Mouse (Mus musculus): ENCODE measurements at regions not wholly inside any gene's neighbourhood (a gene's known extent, or its start where the extent isn't known, plus 50 kb on each side); places are given as distances from the start of the nearest gene placed in this dataset.

DNA sequence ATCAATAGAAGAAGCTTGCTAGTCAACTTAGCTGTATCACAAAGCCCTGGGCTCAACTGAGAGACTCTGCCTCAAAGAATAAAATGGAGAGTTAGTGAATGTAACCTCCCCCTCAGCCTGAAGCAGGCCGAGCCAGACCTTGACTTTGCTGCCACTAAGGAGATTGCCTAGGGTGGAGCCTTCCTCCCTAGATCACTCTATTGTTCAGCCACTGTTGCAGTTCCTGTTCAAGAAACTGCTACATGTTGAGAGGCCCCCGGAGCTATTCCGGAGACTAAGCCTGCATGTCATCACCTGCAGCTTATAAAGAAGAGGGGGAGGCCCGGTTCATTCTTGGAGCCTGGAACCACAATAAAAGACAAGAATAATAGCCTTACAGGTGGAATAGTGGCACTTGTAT is 257.9 kb downstream of the Adgrg6 start:
- no peaks in the 10 kb centered on the region for H3K36me3 ChIP-seq (ENCODE audit: control insufficient read depth, insufficient read depth)
- H3K4me3 ChIP-seq (ENCODE audit: insufficient read depth, poor library complexity, severe bottlenecking) = no peak overlapping the region
- no peak overlapping the region for H3ac ChIP-seq (ENCODE audit: control insufficient read depth, insufficient read length, low read depth)
- H3K79me2 ChIP-seq (ENCODE audit: control insufficient read depth, insufficient read depth) = no peaks in the 10 kb centered on the region
- H3K27me3 ChIP-seq (ENCODE audit: control insufficient read depth, insufficient read depth, insufficient read length) = no peaks in the 10 kb centered on the region
- no peaks in the 10 kb centered on the region for H3K79me3 ChIP-seq (ENCODE audit: low read depth)
- TF ChIP-seq MAX (IDR thresholded peaks at IDR 0.05) (no peak), MYOG (IDR thresholded peaks at IDR 0.05; ENCODE audit: control insufficient read depth, extremely low read depth, insufficient read length) (no peak), CTCF (IDR thresholded peaks at IDR 0.05; ENCODE audit: control insufficient read depth, insufficient read depth, insufficient read length) (no peak), CEBPB (IDR thresholded peaks at IDR 0.05; ENCODE audit: low read depth) (no peak), MYOD1 (IDR thresholded peaks at IDR 0.05; ENCODE audit: control insufficient read depth, insufficient read length, low read depth) (no peak), FOSL1 (IDR thresholded peaks at IDR 0.05; ENCODE audit: insufficient read depth, low read length, poor library complexity, severe bottlenecking) (no peak), USF1 (IDR thresholded peaks at IDR 0.05; ENCODE audit: low read depth) (no peak)

DNA sequence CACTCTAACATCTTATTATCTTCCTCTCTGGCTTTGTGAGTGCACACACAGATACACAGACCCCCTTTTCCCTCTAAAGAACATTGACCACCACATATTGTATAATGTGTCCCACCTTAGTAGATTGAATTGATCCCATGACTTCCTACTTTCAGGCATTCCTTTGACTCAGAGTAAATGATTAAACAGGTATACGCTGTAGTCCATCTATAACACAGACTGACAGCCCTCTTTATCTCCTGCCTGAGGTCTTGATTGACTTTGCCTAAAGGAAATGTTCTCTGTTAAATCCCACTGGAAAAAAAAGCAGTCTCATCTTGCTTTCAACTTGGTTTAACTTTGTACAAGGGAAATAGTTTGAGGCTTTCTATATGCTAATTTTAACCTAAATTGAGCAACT is 268.8 kb downstream of the Adgrg6 start:
- TF ChIP-seq MAX (IDR thresholded peaks at IDR 0.05) = no peak
- no peak for TF ChIP-seq USF1 (IDR thresholded peaks at IDR 0.05; ENCODE audit: low read depth)
- no peak for TF ChIP-seq FOSL1 (IDR thresholded peaks at IDR 0.05; ENCODE audit: insufficient read depth, low read length, poor library complexity, severe bottlenecking)
- no peak for TF ChIP-seq MYOG (IDR thresholded peaks at IDR 0.05; ENCODE audit: control insufficient read depth, extremely low read depth, insufficient read length)
- no peak for TF ChIP-seq MYOD1 (IDR thresholded peaks at IDR 0.05; ENCODE audit: control insufficient read depth, insufficient read length, low read depth)
- TF ChIP-seq CEBPB (IDR thresholded peaks at IDR 0.05; ENCODE audit: low read depth) = no peak
- no peak for TF ChIP-seq CTCF (IDR thresholded peaks at IDR 0.05; ENCODE audit: control insufficient read depth, insufficient read depth, insufficient read length)
- no peaks in the 10 kb centered on the region for H3K79me3 ChIP-seq (ENCODE audit: low read depth)
- no peaks in the 10 kb centered on the region for H3K36me3 ChIP-seq (ENCODE audit: control insufficient read depth, insufficient read depth)
- H3ac ChIP-seq (ENCODE audit: control insufficient read depth, insufficient read length, low read depth) = no peak overlapping the region
- no peak overlapping the region for H3K4me3 ChIP-seq (ENCODE audit: insufficient read depth, poor library complexity, severe bottlenecking)
- peaks cover 3% of the 10 kb centered on the region for H3K27me3 ChIP-seq (ENCODE audit: control insufficient read depth, insufficient read depth, insufficient read length)
- H3K79me2 ChIP-seq (ENCODE audit: control insufficient read depth, insufficient read depth) = no peaks in the 10 kb centered on the region

DNA sequence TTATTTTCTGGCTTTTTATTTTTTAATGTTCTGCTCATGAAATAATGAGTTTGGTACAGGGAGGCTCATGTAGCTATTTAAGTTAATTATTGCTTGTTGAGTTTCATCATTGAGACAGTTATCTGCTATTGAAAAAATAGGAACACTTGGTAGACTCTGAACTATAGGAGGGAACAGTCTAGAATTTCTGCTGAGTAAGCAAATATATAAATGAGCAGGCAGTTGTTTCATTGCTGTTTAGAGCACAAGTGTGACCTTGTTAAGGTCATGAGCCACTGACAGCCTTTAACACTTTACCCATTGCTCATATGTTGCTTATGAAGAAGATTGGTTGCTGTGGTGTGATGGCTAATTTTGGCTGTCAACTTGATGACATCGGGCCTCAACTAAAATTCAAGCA is 270.0 kb downstream of the Adgrg6 start:
- H3K4me3 ChIP-seq (ENCODE audit: insufficient read depth, poor library complexity, severe bottlenecking) = no peak overlapping the region
- no peak overlapping the region for H3ac ChIP-seq (ENCODE audit: control insufficient read depth, insufficient read length, low read depth)
- H3K27me3 ChIP-seq (ENCODE audit: control insufficient read depth, insufficient read depth, insufficient read length) = peaks cover 4% of the 10 kb centered on the region
- no peaks in the 10 kb centered on the region for H3K79me2 ChIP-seq (ENCODE audit: control insufficient read depth, insufficient read depth)
- H3K79me3 ChIP-seq (ENCODE audit: low read depth) = no peaks in the 10 kb centered on the region
- no peak for TF ChIP-seq FOSL1 (IDR thresholded peaks at IDR 0.05; ENCODE audit: insufficient read depth, low read length, poor library complexity, severe bottlenecking)
- no peak for TF ChIP-seq MYOD1 (IDR thresholded peaks at IDR 0.05; ENCODE audit: control insufficient read depth, insufficient read length, low read depth)
- TF ChIP-seq USF1 (IDR thresholded peaks at IDR 0.05; ENCODE audit: low read depth) = no peak
- TF ChIP-seq MYOG (IDR thresholded peaks at IDR 0.05; ENCODE audit: control insufficient read depth, extremely low read depth, insufficient read length) = no peak
- TF ChIP-seq MAX (IDR thresholded peaks at IDR 0.05) = no peak
- no peak for TF ChIP-seq CTCF (IDR thresholded peaks at IDR 0.05; ENCODE audit: control insufficient read depth, insufficient read depth, insufficient read length)
- TF ChIP-seq CEBPB (IDR thresholded peaks at IDR 0.05; ENCODE audit: low read depth) = no peak
- H3K36me3 ChIP-seq (ENCODE audit: control insufficient read depth, insufficient read depth) = no peaks in the 10 kb centered on the region

DNA sequence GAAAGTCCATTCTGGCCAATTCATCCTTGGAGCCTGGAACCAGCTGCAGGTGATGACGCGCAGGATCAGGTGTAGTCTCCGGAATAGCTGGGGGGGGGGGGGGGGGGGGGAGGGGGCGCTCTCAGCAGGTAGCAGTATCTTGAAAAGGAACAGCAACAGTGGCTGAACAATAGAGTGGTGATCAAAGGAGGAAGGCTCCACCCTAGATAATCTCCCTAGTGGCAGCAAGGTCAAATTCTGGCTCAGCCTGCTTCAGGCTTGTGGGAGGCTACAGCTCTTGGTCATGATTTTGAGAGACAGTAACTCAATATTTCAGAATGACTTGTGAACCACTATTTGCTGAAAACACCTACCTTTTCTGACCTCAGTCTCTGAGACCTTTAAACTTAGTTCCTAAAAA is 275.5 kb downstream of the Adgrg6 start:
- Histone ChIP-seq H3K27me3 (ENCODE audit: control insufficient read depth, insufficient read depth, insufficient read length) (peaks cover 9% of the 10 kb centered on the region), H3K79me2 (ENCODE audit: control insufficient read depth, insufficient read depth) (no peaks in the 10 kb centered on the region), H3K79me3 (ENCODE audit: low read depth) (no peaks in the 10 kb centered on the region), H3K4me3 (ENCODE audit: insufficient read depth, poor library complexity, severe bottlenecking) (no peak overlapping the region), H3K36me3 (ENCODE audit: control insufficient read depth, insufficient read depth) (no peaks in the 10 kb centered on the region), H3ac (ENCODE audit: control insufficient read depth, insufficient read length, low read depth) (no peak overlapping the region)
- no peak for TF ChIP-seq MYOD1 (IDR thresholded peaks at IDR 0.05; ENCODE audit: control insufficient read depth, insufficient read length, low read depth)
- no peak for TF ChIP-seq USF1 (IDR thresholded peaks at IDR 0.05; ENCODE audit: low read depth)
- no peak for TF ChIP-seq MAX (IDR thresholded peaks at IDR 0.05)
- no peak for TF ChIP-seq MYOG (IDR thresholded peaks at IDR 0.05; ENCODE audit: control insufficient read depth, extremely low read depth, insufficient read length)
- no peak for TF ChIP-seq FOSL1 (IDR thresholded peaks at IDR 0.05; ENCODE audit: insufficient read depth, low read length, poor library complexity, severe bottlenecking)
- TF ChIP-seq CTCF (IDR thresholded peaks at IDR 0.05; ENCODE audit: control insufficient read depth, insufficient read depth, insufficient read length) = no peak
- TF ChIP-seq CEBPB (IDR thresholded peaks at IDR 0.05; ENCODE audit: low read depth) = no peak

DNA sequence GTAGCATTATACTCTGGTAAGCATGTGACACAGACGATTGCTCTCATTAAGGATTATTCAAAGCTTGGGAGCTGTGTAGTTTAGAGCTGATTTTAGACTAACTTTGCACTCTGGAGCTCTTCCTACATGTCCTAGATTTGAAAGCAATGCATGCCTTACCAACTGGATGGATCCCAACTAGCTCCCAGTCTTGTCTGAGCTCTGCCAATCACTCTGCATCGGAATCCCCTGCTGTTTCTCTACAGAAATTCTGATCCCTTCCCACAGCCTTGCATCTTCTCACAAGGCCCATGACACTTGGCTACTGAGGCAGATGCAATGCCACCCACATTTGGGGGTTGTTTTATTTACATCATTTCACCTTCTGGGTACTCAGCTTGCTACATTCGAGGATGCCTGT is 277.8 kb downstream of the Adgrg6 start:
- no peaks in the 10 kb centered on the region for H3K79me3 ChIP-seq (ENCODE audit: low read depth)

DNA sequence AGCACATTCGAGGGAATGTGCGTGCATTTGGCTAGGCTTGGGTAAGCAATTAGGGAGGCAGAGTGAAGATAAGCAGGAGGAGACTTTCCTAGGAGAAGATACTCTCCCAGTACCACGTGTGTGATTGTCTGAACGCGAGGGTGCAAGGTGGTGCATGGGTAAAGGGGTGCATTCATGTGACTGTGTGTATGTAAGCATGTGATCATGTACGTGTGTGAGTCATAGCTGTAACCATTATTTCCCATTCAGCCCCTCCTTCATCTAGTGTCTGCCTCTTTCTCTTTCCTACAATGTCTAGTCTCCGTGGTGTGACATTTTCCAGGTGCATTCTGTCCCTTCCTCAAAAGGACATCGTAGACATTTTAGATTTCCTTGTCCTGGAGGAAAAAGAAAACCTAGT is 273.8 kb downstream of the Hivep2 start:
- peaks cover 5% of the 10 kb centered on the region for H3K27me3 ChIP-seq (ENCODE audit: control insufficient read depth, insufficient read depth, insufficient read length)
- H3K4me3 ChIP-seq (ENCODE audit: insufficient read depth, poor library complexity, severe bottlenecking) = no peak overlapping the region
- no peaks in the 10 kb centered on the region for H3K79me3 ChIP-seq (ENCODE audit: low read depth)
- no peaks in the 10 kb centered on the region for H3K79me2 ChIP-seq (ENCODE audit: control insufficient read depth, insufficient read depth)
- TF ChIP-seq FOSL1 (IDR thresholded peaks at IDR 0.05; ENCODE audit: insufficient read depth, low read length, poor library complexity, severe bottlenecking) = no peak
- no peak for TF ChIP-seq MAX (IDR thresholded peaks at IDR 0.05)
- TF ChIP-seq CEBPB (IDR thresholded peaks at IDR 0.05; ENCODE audit: low read depth) = no peak
- no peak for TF ChIP-seq MYOG (IDR thresholded peaks at IDR 0.05; ENCODE audit: control insufficient read depth, extremely low read depth, insufficient read length)
- no peak for TF ChIP-seq MYOD1 (IDR thresholded peaks at IDR 0.05; ENCODE audit: control insufficient read depth, insufficient read length, low read depth)
- no peak for TF ChIP-seq CTCF (IDR thresholded peaks at IDR 0.05; ENCODE audit: control insufficient read depth, insufficient read depth, insufficient read length)
- no peak for TF ChIP-seq USF1 (IDR thresholded peaks at IDR 0.05; ENCODE audit: low read depth)
- no peaks in the 10 kb centered on the region for H3K36me3 ChIP-seq (ENCODE audit: control insufficient read depth, insufficient read depth)
- no peak overlapping the region for H3ac ChIP-seq (ENCODE audit: control insufficient read depth, insufficient read length, low read depth)

More for the DNA sequence above, 277.8 kb downstream of the Adgrg6 start:
- Histone ChIP-seq H3K79me2 (ENCODE audit: control insufficient read depth, insufficient read depth) (no peaks in the 10 kb centered on the region), H3K27me3 (ENCODE audit: control insufficient read depth, insufficient read depth, insufficient read length) (peaks cover 6% of the 10 kb centered on the region), H3K4me3 (ENCODE audit: insufficient read depth, poor library complexity, severe bottlenecking) (no peak overlapping the region), H3K36me3 (ENCODE audit: control insufficient read depth, insufficient read depth) (no peaks in the 10 kb centered on the region), H3ac (ENCODE audit: control insufficient read depth, insufficient read length, low read depth) (no peak overlapping the region)
- TF ChIP-seq MYOG (IDR thresholded peaks at IDR 0.05; ENCODE audit: control insufficient read depth, extremely low read depth, insufficient read length) (no peak), MYOD1 (IDR thresholded peaks at IDR 0.05; ENCODE audit: control insufficient read depth, insufficient read length, low read depth) (no peak), MAX (IDR thresholded peaks at IDR 0.05) (no peak), FOSL1 (IDR thresholded peaks at IDR 0.05; ENCODE audit: insufficient read depth, low read length, poor library complexity, severe bottlenecking) (no peak), USF1 (IDR thresholded peaks at IDR 0.05; ENCODE audit: low read depth) (no peak), CEBPB (IDR thresholded peaks at IDR 0.05; ENCODE audit: low read depth) (no peak), CTCF (IDR thresholded peaks at IDR 0.05; ENCODE audit: control insufficient read depth, insufficient read depth, insufficient read length) (no peak)
